Mouse (Mus musculus) megakaryocyte progenitor cell, adult 5-6 weeks (primary cell): ENCODE measurements at regions not wholly inside any gene's neighbourhood (a gene's known extent, or its start where the extent isn't known, plus 50 kb on each side); places are given as distances from the start of the nearest gene placed in this dataset.

Experiments used
- ATAC-seq: replicated peaks from 2 replicates; pipeline ENCODE4 v1.8.0; 2016; ENCODE audit warnings: mild to moderate bottlenecking, moderate TSS enrichment, inconsistent platforms; ENCODE audit not compliant: poor library complexity

DNA sequence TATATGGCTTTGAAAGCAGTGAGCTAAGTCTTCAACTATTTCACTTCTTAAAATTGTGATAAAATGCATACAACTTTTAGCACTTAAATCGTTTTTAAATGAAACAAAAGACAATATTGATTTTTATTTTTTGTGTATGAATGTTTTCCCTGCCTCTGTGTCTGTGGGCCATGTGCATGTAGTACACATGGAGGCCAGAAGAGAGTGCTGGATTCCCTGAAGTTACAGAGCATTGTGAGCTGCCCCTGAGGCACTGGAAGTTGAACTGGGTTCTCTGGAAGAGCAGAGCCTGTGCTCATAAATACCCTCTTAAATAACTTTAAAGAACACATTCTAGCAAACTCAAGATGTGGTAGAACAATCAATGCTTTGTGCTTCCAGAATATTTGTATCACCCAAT lies 61.8 kb upstream of the Gm6812 start:
- ATAC-seq, result no peak

- no peak for ATAC-seq
Observed at GRCm38 (mm10) chrX:68953298-68953697, 60.4 kb upstream of the Gm6812 start.

GRCm38 (mm10) chrX:68950730-68951129 lies 57.9 kb upstream of the Gm6812 start:
- ATAC-seq, result peak; percentile 69

DNA sequence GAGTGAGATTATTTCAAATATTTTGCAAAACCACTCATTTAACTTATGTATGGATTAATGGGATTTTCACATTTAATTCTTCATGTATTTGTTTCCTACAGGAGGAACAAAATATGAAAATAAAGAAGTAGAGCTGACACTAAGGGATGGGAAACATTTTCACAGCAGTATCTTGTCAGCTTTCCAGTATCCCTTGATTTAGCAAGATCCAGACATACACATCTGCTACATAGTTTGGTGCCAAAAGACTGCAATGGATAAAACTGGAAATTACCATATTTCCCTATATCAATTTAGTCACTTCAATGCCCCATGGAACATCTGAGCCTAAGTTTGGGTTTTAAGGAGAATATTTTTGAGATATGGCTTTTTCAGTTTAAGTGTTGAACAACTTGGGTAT lies 52.9 kb upstream of the Gm6812 start:
- ATAC-seq, result no peak
